Mouse (Mus musculus) forebrain, embryonic 13.5 days (tissue): ENCODE measurements around the gene 4921507P07Rik. TPM values are rescaled to one million over a fixed set of nuclear protein-coding genes. Genes with fewer than 3 reads are reported as not detected.
A peak's percentile ranks its signal among the peaks of the same experiment; 100 is the strongest.
"Not testable (repeated sequence)": the region's sequence is repeated elsewhere in the genome, so short reads cannot be mapped to it uniquely, and the experiment has no call there.

ENCODE experiments used
- ATAC-seq: fragments of 200-750 bp; cut with Nextera tagmentation; 2 replicates; pipeline ENCODE4 v1.8.0; 2017
- H3K27ac ChIP-seq: fragments of 300-500 bp; sonication (generic); 2 replicates; pipeline ENCODE4 v1.5.1; 2015; ENCODE audit warnings: inconsistent platforms, mild to moderate bottlenecking, moderate library complexity
- H3K27me3 ChIP-seq: fragments of 300-500 bp; sonication (generic); 2 replicates; pipeline ENCODE4 v1.6.1; 2015; ENCODE audit warnings: mild to moderate bottlenecking, inconsistent platforms
- H3K36me3 ChIP-seq: fragments of 300-500 bp; sonication (generic); 2 replicates; pipeline ENCODE4 v1.6.1; 2015; ENCODE audit warnings: mild to moderate bottlenecking, inconsistent platforms; ENCODE audit not compliant: poor library complexity, severe bottlenecking
- H3K4me1 ChIP-seq: fragments of 300-500 bp; sonication (generic); 2 replicates; pipeline ENCODE4 v1.6.1; 2015; ENCODE audit warnings: inconsistent platforms
- H3K4me2 ChIP-seq: fragments of 300-500 bp; sonication (generic); 2 replicates; pipeline ENCODE4 v1.6.1; 2015; ENCODE audit warnings: inconsistent platforms, mild to moderate bottlenecking, moderate library complexity
- H3K4me3 ChIP-seq: fragments of 300-500 bp; sonication (generic); 2 replicates; pipeline ENCODE4 v1.5.1; 2015; ENCODE audit warnings: mild to moderate bottlenecking, inconsistent platforms
- H3K9ac ChIP-seq: fragments of 300-500 bp; sonication (generic); 2 replicates; pipeline ENCODE4 v1.6.1; 2015; ENCODE audit warnings: mild to moderate bottlenecking, inconsistent platforms
- H3K9me3 ChIP-seq: fragments of 300-500 bp; sonication (generic); replicated peaks from 2 replicates; pipeline ENCODE4 v1.6.1; 2016; ENCODE audit warnings: inconsistent platforms
- WGBS: fragments of 180-500 bp; shearing (Covaris S2); methylation state at CpG from one replicate; pipeline ENCODE4 v1.1.7; 2015; 5-methylcytosine and 5-hydroxymethylcytosine counted together
- polyA plus RNA-seq: library from polyadenylated mRNA; unstranded; fragments of >200 nt; fragmentation: Nextera tagmentation; extraction: Ambion mirVana; gene quantifications from 2 replicates; pipeline ENCODE4 v1.2.1, GENCODE M21; 2015

4921507P07Rik gene
- 0.62 and 0.82 TPM in 2 replicates for polyA plus RNA-seq

DNA sequence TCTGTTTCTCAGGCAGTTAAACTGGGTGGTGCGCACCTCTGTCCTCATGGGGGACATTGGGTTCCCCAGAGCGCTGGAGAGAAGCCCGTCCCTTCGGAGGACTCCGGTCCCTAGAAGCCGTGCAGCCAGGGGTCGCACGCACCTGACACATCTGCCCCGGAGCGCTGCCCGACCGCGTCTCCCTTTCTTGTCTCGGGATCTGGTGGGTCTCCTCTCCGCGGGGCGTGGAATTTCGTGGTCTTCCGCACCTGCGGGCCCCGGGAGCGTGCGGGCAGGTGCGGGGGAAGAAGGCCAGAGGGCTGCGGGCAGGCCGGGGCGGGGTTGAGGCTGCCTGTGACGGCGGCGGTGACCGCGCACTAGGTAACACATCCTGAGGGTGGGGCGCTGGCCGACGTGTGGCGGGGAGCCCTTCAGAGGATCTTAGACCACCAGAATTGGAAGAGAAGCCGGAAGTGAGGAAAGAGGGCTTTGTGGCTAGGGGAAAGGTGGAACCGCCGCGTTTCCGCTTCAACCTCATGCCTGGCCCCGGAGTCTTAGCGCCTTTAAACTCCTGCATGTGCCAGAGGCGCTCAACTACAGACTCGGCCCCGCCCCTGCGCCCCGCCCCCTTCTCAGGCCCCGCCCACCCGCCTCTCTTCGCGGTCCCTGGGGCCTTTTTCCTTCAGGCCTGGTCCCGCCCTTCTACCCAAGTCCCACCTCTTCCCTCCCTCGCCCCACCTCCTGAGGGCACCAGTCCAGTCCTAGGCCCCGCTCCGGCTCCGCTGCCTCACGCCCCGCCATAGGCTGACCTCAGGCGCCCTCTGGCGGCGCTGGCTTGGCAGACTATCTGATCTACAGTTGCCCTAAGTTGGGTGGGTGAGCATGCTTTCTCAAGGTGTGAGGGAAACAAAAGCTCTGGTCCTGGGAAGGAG is at the start of gene 4921507P07Rik:
Gene 4921507P07Rik (minus strand): TSS at position 332 of the 911 bp plus-strand sequence.
- Histone ChIP-seq H3K9me3 (peaks cover 5% of the 10 kb centered on the region; the same call in 1 of the 2 replicates), H3K27ac (no peak within 1 kb of the TSS), H3K4me3 (peak within 1 kb of the TSS; percentile 54), H3K36me3 (no peaks in the 10 kb centered on the region), H3K27me3 (peaks cover 8% of the 10 kb centered on the region; the same call in 1 of the 2 replicates), H3K4me2 (peak within 1 kb of the TSS; percentile 89), H3K4me1 (peaks cover 10% of the 10 kb centered on the region), H3K9ac (peak within 1 kb of the TSS; percentile 68)
- ATAC-seq, result peak; percentile 97
- WGBS, result 1% methylated on average over 52 of the region's 62 CpGs

DNA sequence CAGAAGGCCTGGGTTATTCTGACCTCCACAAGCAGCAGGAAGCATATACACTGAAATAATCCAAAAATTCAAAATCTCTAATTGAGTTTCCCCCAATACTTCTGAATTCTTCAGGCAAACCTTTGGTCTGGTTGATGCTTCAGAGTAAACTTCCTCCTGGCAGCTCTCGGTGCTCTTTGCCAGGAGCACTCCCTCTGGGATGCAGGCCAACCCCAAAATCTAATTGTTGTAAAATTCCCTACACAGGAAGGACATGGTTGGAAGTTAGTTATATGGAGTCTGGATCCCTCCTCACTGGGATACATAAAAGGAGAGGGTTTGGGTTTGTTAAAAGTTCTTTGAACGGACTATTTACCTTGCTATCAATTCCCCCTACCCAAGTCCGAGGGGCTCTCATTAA is 48.3 kb upstream of the 4921507P07Rik start:
- H3K4me3 ChIP-seq, result no peak overlapping the region
- H3K27me3 ChIP-seq, result no peaks in the 10 kb centered on the region
- 53% methylated on average over 3 of the region's 3 CpGs for WGBS
- H3K4me1 ChIP-seq, result peaks cover 29% of the 10 kb centered on the region
- no peak overlapping the region for H3K27ac ChIP-seq
- no peak overlapping the region for H3K9ac ChIP-seq
- H3K9me3 ChIP-seq, result no peaks in the 10 kb centered on the region
- no peaks in the 10 kb centered on the region for H3K36me3 ChIP-seq
- no peak for ATAC-seq
- H3K4me2 ChIP-seq, result no peak overlapping the region

DNA sequence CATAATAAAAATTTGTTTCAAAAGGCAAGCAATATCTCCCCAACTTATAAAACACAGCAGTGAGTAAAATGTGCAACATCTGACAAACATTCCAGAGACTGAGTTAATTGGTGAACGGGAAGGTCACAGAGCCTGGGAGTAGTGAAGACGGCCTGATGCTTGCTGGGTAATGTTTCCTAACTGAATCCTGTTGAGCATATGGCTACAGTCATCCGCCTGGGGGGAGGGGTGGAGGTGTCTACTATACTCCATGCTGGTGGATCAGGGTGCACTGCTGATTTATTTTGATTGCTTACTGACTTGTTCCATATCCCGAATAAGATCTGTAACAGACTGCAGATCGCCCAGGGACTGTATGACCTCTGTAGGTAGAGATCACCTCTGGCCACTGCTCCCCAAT is 45.5 kb upstream of the 4921507P07Rik start:
- Histone ChIP-seq H3K27me3 (no peaks in the 10 kb centered on the region), H3K36me3 (no peaks in the 10 kb centered on the region), H3K4me3 (no peak overlapping the region), H3K4me2 (no peak overlapping the region), H3K9me3 (no peaks in the 10 kb centered on the region), H3K9ac (no peak overlapping the region), H3K4me1 (peaks cover 29% of the 10 kb centered on the region), H3K27ac (no peak overlapping the region)
- ATAC-seq, result no peak
- WGBS, result 83% methylated on average over 5 of the region's 5 CpGs

DNA sequence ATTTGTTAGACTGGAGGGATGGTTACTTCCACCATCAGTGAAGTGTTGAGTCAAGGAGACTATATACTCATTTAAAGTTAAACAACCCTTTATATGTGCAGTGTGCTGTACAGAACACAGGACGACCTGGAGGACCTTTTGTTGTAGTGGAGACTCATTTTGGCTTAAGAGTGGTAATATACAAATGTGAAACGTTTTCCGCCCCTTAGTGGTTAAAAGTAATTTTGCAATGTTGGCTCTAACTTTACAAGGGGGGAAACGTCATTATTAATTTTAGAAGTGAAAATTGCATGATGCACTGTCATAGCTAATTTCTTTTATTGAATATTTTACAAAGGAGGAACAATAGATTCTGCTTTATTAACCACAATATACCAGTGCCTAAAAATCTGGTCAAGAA is 43.9 kb upstream of the 4921507P07Rik start:
- peaks cover 29% of the 10 kb centered on the region for H3K4me1 ChIP-seq
- H3K9me3 ChIP-seq, result no peaks in the 10 kb centered on the region
- H3K27me3 ChIP-seq, result no peaks in the 10 kb centered on the region
- H3K4me2 ChIP-seq, result no peak overlapping the region
- no peak overlapping the region for H3K27ac ChIP-seq
- WGBS, result 78% methylated on average over 4 of the region's 4 CpGs
- H3K36me3 ChIP-seq, result no peaks in the 10 kb centered on the region
- no peak overlapping the region for H3K4me3 ChIP-seq
- no peak overlapping the region for H3K9ac ChIP-seq
- no peak for ATAC-seq

DNA sequence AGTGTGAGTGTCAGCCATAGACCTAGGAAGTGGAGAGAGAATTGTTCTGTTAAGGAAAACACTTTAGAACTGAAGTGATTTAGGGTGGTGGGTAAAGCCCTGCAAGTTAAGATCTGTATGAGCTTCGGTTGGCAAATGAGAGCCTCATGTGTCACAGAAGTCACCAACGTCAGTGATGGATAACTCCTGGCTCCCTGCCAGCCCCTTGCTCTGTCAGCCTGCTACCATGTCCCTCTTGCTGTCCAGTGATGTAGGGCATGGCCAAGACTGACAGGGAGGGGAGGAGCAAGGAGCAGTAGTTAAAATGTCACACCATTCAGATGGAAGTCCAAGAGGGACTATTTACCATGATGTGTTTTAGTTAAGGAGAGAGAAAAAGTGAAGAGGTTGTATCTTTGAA is 43.2 kb upstream of the 4921507P07Rik start:
- 70% methylated on average over 2 of the region's 2 CpGs for WGBS
- H3K9me3 ChIP-seq, result no peaks in the 10 kb centered on the region
- H3K4me2 ChIP-seq, result no peak overlapping the region
- no peak overlapping the region for H3K4me3 ChIP-seq
- no peaks in the 10 kb centered on the region for H3K27me3 ChIP-seq
- no peak overlapping the region for H3K27ac ChIP-seq
- H3K36me3 ChIP-seq, result no peaks in the 10 kb centered on the region
- H3K9ac ChIP-seq, result no peak overlapping the region
- no peak for ATAC-seq
- H3K4me1 ChIP-seq, result peaks cover 23% of the 10 kb centered on the region

DNA sequence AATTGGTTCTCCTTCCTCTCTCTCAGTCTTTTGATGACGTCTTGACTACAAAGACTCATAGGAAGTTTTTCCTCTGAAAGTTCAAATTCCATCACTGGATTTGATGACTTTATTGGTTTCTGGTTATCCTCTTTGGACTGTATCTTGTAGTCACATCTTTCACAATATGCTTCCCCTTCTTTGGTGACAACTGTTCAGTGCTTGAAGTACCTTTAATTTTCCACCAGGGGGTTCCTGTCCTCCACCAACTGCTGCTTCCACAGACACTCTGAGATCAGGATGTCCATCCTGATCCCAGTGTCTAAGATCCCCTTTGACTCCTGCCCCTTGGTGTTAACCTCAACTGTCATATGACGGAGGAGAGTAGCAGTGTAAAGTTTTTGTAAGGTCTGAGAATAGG is 29.7 kb upstream of the 4921507P07Rik start:
- H3K4me1 ChIP-seq, H3K9me3 ChIP-seq, H3K27me3 ChIP-seq, H3K27ac ChIP-seq, H3K4me2 ChIP-seq, H3K4me3 ChIP-seq, H3K9ac ChIP-seq, ATAC-seq, H3K36me3 ChIP-seq: not testable (repeated sequence)
- WGBS, result 69% methylated on average over 2 of the region's 2 CpGs

DNA sequence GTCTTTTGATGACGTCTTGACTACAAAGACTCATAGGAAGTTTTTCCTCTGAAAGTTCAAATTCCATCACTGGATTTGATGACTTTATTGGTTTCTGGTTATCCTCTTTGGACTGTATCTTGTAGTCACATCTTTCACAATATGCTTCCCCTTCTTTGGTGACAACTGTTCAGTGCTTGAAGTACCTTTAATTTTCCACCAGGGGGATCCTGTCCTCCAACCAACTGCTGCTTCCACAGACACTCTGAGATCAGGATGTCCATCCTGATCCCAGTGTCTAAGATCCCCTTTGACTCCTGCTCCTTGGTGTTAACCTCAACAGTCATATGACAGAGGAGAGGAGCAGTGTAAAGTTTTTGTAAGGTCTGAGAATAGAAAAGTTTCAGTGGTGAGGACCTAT is 21.8 kb upstream of the 4921507P07Rik start:
- 88% methylated on average over 1 of the region's 1 CpGs for WGBS
- not testable (repeated sequence) for H3K27me3 ChIP-seq

DNA sequence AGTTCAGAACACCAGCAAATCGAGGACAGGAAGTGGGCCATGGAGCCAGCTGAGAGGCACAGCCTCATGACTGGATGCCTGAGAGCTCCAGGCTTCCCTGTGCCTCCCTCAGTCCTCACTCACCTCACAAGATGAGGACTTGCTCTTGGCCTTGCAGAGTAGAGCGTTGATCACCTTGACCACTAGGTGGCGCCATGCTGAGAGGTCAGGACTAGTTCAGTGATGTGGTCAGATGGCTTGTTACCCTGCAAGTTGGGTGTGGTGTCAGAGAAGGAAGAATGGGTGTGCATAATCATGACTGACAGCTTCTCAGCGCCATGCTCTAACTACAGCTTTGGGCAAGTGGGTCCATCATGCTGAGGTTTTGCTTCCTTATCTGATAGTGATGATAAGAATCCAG is 5.2 kb upstream of the 4921507P07Rik start:
- no peak overlapping the region for H3K4me2 ChIP-seq
- H3K9ac ChIP-seq, result no peak overlapping the region
- WGBS, result 44% methylated on average over 4 of the region's 4 CpGs
- H3K4me1 ChIP-seq, result peaks cover 5% of the 10 kb centered on the region; the same call in 1 of the 2 replicates
- H3K27ac ChIP-seq, result no peak overlapping the region
- no peak for ATAC-seq
- no peaks in the 10 kb centered on the region for H3K9me3 ChIP-seq
- H3K27me3 ChIP-seq, result no peaks in the 10 kb centered on the region
- H3K36me3 ChIP-seq, result no peaks in the 10 kb centered on the region
- H3K4me3 ChIP-seq, result no peak overlapping the region

More for the DNA sequence above, 21.8 kb upstream of the 4921507P07Rik start:
- not testable (repeated sequence) for H3K9me3 ChIP-seq, H3K27ac ChIP-seq, H3K4me3 ChIP-seq, H3K9ac ChIP-seq, H3K36me3 ChIP-seq, ATAC-seq, H3K4me2 ChIP-seq, H3K4me1 ChIP-seq

DNA sequence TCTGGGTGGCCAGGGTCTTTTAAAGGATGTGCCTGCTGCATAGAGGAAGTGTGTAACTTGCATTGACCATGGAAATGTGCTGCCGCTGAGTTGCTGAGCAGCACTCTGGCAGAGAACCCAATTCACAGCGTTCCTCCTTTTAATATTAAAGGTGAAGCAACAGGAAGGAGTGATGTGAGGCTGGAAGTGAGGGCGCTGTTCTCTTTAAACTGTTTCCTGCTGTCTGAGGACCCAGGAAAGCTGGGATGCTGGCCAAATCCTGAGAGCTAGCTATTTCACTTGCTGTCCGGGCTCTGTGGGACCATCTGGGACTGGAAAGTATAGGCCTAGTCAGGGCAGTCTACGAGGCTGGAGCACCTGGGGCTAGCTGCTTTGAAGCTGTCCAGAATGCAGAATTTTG is 2.1 kb upstream of the 4921507P07Rik start:
- peaks cover 5% of the 10 kb centered on the region; the same call in 1 of the 2 replicates for H3K9me3 ChIP-seq
- 62% methylated on average over 5 of the region's 5 CpGs for WGBS
- H3K27me3 ChIP-seq, result peaks cover 8% of the 10 kb centered on the region; the same call in 1 of the 2 replicates
- H3K36me3 ChIP-seq, result no peaks in the 10 kb centered on the region
- H3K4me1 ChIP-seq, result peaks cover 10% of the 10 kb centered on the region
- H3K4me2 ChIP-seq, result no peak overlapping the region
- no peak overlapping the region for H3K4me3 ChIP-seq
- H3K27ac ChIP-seq, result no peak overlapping the region
- no peak for ATAC-seq
- no peak overlapping the region for H3K9ac ChIP-seq

DNA sequence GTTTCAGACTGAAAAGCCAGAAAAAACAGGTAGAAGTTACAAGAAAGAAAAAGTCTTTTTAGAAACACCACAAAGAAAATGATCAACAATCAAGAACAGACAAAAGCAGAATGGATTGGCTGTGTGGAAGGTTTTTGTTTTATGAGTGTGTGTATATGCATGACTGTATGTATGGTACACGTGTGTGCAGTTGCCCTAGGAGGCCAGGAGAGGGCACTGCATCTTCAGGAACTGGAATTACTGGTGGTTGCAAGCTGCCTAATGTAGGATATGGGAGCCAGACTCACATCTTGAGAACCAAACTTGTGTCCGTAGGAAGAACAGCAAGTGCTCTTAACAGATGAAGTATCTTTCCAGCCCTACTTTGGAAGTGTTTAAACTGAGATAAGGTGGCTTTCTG is 2.1 kb downstream of the 4921507P07Rik start:
- no peak overlapping the region for H3K4me3 ChIP-seq
- no peak overlapping the region for H3K4me2 ChIP-seq
- no peak overlapping the region for H3K27ac ChIP-seq
- H3K9ac ChIP-seq, result no peak overlapping the region
- 87% methylated on average over 2 of the region's 2 CpGs for WGBS
- ATAC-seq, result no peak
- peaks cover 5% of the 10 kb centered on the region; the same call in 1 of the 2 replicates for H3K9me3 ChIP-seq
- peaks cover 10% of the 10 kb centered on the region for H3K4me1 ChIP-seq
- peaks cover 8% of the 10 kb centered on the region; the same call in 1 of the 2 replicates for H3K27me3 ChIP-seq
- no peaks in the 10 kb centered on the region for H3K36me3 ChIP-seq

DNA sequence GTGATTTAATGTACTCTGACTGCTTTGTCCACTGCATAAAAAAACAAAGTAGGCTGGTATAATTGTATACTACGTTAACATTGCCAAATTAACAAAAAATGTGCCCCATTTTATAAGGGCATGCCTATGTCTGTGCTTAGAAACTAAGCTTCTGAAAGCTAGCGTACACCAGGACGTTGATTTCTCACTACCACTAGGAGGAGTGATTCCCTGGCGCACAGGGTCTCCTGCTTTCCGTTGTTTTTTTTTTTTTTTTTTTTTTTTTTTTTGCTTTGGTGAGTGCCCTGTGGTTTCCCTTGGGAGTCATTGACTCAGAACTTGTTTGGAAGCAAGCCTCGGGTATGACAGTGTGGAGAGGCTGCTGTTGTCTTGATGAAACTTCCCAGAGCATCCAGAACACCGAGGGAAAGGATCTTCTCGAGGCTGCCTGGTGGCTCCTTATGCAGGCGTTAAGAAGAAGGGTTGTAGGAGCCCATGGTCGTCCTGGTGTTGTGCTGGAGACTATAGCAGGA is 3.0 kb downstream of the 4921507P07Rik start:
- no peak for ATAC-seq
- Histone ChIP-seq H3K9ac (no peak overlapping the region), H3K4me2 (no peak overlapping the region), H3K4me1 (peaks cover 7% of the 10 kb centered on the region), H3K4me3 (no peak overlapping the region), H3K27ac (no peak overlapping the region), H3K9me3 (peaks cover 5% of the 10 kb centered on the region; the same call in 1 of the 2 replicates), H3K27me3 (peaks cover 8% of the 10 kb centered on the region; the same call in 1 of the 2 replicates), H3K36me3 (no peaks in the 10 kb centered on the region)
- 69% methylated on average over 10 of the region's 10 CpGs for WGBS

DNA sequence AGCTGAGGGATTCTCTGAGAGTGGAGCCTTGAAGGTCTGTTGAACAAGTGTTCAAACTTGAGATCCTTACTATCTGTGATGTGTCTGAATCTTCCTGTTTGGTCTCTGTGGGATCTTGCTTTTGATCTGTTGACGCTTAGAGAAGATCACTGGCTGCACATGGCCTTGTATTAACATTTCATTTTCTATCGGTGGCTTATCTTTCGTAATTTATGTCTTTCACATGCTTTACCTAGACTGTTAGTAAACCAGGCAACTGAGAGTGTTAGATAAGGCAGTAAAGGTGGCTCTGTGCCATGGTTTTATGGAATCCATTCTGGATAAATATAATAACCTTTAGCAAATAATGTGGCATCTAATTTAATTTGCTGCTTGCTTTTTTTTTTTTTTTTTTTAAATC is 6.2 kb downstream of the 4921507P07Rik start:
- H3K4me3 ChIP-seq, result no peak overlapping the region
- H3K9ac ChIP-seq, result no peak overlapping the region
- H3K4me2 ChIP-seq, result no peak overlapping the region
- H3K9me3 ChIP-seq, result peaks cover 5% of the 10 kb centered on the region; the same call in 1 of the 2 replicates
- H3K27ac ChIP-seq, result no peak overlapping the region
- WGBS, result 87% methylated on average over 3 of the region's 3 CpGs
- H3K27me3 ChIP-seq, result peaks cover under 1% of the 10 kb centered on the region; the same call in 1 of the 2 replicates
- no peaks in the 10 kb centered on the region for H3K36me3 ChIP-seq
- ATAC-seq, result no peak
- no peaks in the 10 kb centered on the region for H3K4me1 ChIP-seq
